Mouse (Mus musculus): ENCODE results near the gene H2-Ab1. TPM values are rescaled to one million over a fixed set of nuclear protein-coding genes. Genes with fewer than 3 reads are reported as not detected.

The H2-Ab1 gene
- polyA plus RNA-seq, 1 experiment: not detected

GRCm38 (mm10) chr17:34285371-34285770 is 27.9 kb downstream of the H2-Ab1 start:
- Histone ChIP-seq H3ac (ENCODE audit: control insufficient read depth, insufficient read length) (no peak overlapping the region), H3K4me2 (ENCODE audit: low read depth) (no peak overlapping the region), H3K27me3 (ENCODE audit: control insufficient read depth, insufficient read depth, insufficient read length) (no peaks in the 10 kb centered on the region), H3K36me3 (ENCODE audit: control insufficient read depth, insufficient read depth) (no peaks in the 10 kb centered on the region), H3K79me2 (ENCODE audit: control insufficient read depth, insufficient read depth) (no peaks in the 10 kb centered on the region), H3K4me3 (no peak overlapping the region)
- TF ChIP-seq POLR2A (IDR thresholded peaks at IDR 0.05; ENCODE audit: insufficient read length, low read depth) (no peak), TCF3 (IDR thresholded peaks at IDR 0.05; ENCODE audit: insufficient read length, low read depth) (no peak), SRF (IDR thresholded peaks at IDR 0.05; ENCODE audit: control insufficient read depth, insufficient read length, low read depth) (no peak), E2F4 (IDR thresholded peaks at IDR 0.05; ENCODE audit: insufficient read depth) (no peak)

GRCm38 (mm10) chr17:34285848-34286247 is 28.4 kb downstream of the H2-Ab1 start:
- Histone ChIP-seq H3K79me2 (ENCODE audit: control insufficient read depth, insufficient read depth) (no peaks in the 10 kb centered on the region), H3K36me3 (ENCODE audit: control insufficient read depth, insufficient read depth) (no peaks in the 10 kb centered on the region)
- no peak for TF ChIP-seq MAX (IDR thresholded peaks at IDR 0.05; ENCODE audit: low read depth)
- TF ChIP-seq MYOG (IDR thresholded peaks at IDR 0.05; ENCODE audit: control insufficient read depth in 1 of 3, insufficient read depth in 1 of 3, insufficient read length in 2 of 3, low read depth in 2 of 3): no peak
- TF ChIP-seq USF1 (IDR thresholded peaks at IDR 0.05; ENCODE audit: low read depth): no peak
- no peak for TF ChIP-seq CEBPB (IDR thresholded peaks at IDR 0.05; ENCODE audit: insufficient read depth, poor library complexity, severe bottlenecking)
- TF ChIP-seq E2F4 (IDR thresholded peaks at IDR 0.05; ENCODE audit: insufficient read depth): no peak
- no peak for TF ChIP-seq REST (IDR thresholded peaks at IDR 0.05; ENCODE audit: insufficient read depth, insufficient read length)
- TF ChIP-seq SRF (IDR thresholded peaks at IDR 0.05; ENCODE audit: control insufficient read depth, insufficient read length, low read depth): no peak
- TF ChIP-seq POLR2AphosphoS2 (IDR thresholded peaks at IDR 0.05; ENCODE audit: insufficient read length, low read depth): no peak
- TF ChIP-seq POLR2A (IDR thresholded peaks at IDR 0.05; ENCODE audit: insufficient read length, low read depth): no peak
- TF ChIP-seq TCF12 (IDR thresholded peaks at IDR 0.05; ENCODE audit: insufficient read depth, poor library complexity, severe bottlenecking): no peak
- no peak for TF ChIP-seq TCF3 (IDR thresholded peaks at IDR 0.05; ENCODE audit: insufficient read length, low read depth)

GRCm38 (mm10) chr17:34286501-34286900 is 29.0 kb downstream of the H2-Ab1 start:
- no peak for TF ChIP-seq MYOD1 (IDR thresholded peaks at IDR 0.05; ENCODE audit: control insufficient read depth in 1 of 3, insufficient read length in 2 of 3, low read depth in 2 of 3)
- no peak for TF ChIP-seq POLR2A (IDR thresholded peaks at IDR 0.05; ENCODE audit: insufficient read length, low read depth)
- no peak for TF ChIP-seq MYOG (IDR thresholded peaks at IDR 0.05; ENCODE audit: control insufficient read depth in 1 of 3, insufficient read depth in 1 of 3, insufficient read length in 2 of 3, low read depth in 2 of 3)
- no peak for TF ChIP-seq USF1 (IDR thresholded peaks at IDR 0.05; ENCODE audit: low read depth)
- no peak for TF ChIP-seq E2F4 (IDR thresholded peaks at IDR 0.05; ENCODE audit: insufficient read depth)
- no peak for TF ChIP-seq REST (IDR thresholded peaks at IDR 0.05; ENCODE audit: insufficient read depth, insufficient read length)
- TF ChIP-seq TCF12 (IDR thresholded peaks at IDR 0.05; ENCODE audit: insufficient read depth, poor library complexity, severe bottlenecking): no peak
- TF ChIP-seq SRF (IDR thresholded peaks at IDR 0.05; ENCODE audit: control insufficient read depth, insufficient read length, low read depth): no peak
- no peak for TF ChIP-seq TCF3 (IDR thresholded peaks at IDR 0.05; ENCODE audit: insufficient read length, low read depth)
- H3K79me2 ChIP-seq (ENCODE audit: control insufficient read depth, insufficient read depth): no peaks in the 10 kb centered on the region
- H3K4me3 ChIP-seq: no peak overlapping the region
- no peak overlapping the region for H3K4me2 ChIP-seq (ENCODE audit: low read depth)
- H3K36me3 ChIP-seq (ENCODE audit: control insufficient read depth, insufficient read depth): no peaks in the 10 kb centered on the region
- no peak overlapping the region for H3ac ChIP-seq (ENCODE audit: control insufficient read depth, insufficient read length)
- H3K27me3 ChIP-seq (ENCODE audit: control insufficient read depth, insufficient read depth, insufficient read length): no peaks in the 10 kb centered on the region

More at GRCm38 (mm10) chr17:34285848-34286247, 28.4 kb downstream of the H2-Ab1 start:
- H3ac ChIP-seq (ENCODE audit: control insufficient read depth, insufficient read length): no peak overlapping the region
- H3K4me2 ChIP-seq (ENCODE audit: low read depth): no peak overlapping the region
- H3K27me3 ChIP-seq (ENCODE audit: control insufficient read depth, insufficient read depth, insufficient read length): no peaks in the 10 kb centered on the region
- no peak overlapping the region for H3K4me3 ChIP-seq

GRCm38 (mm10) chr17:34286999-34287398 is 29.5 kb downstream of the H2-Ab1 start:
- H3K4me2 ChIP-seq (ENCODE audit: low read depth): no peak overlapping the region
- H3K79me2 ChIP-seq (ENCODE audit: control insufficient read depth, insufficient read depth): no peaks in the 10 kb centered on the region
- no peaks in the 10 kb centered on the region for H3K36me3 ChIP-seq (ENCODE audit: control insufficient read depth, insufficient read depth)
- no peak overlapping the region for H3ac ChIP-seq (ENCODE audit: control insufficient read depth, insufficient read length)
- H3K4me3 ChIP-seq: no peak overlapping the region
- TF ChIP-seq MYOD1 (IDR thresholded peaks at IDR 0.05; ENCODE audit: control insufficient read depth in 1 of 3, insufficient read length in 2 of 3, low read depth in 2 of 3) (no peak), MYOG (IDR thresholded peaks at IDR 0.05; ENCODE audit: control insufficient read depth in 1 of 3, insufficient read depth in 1 of 3, insufficient read length in 2 of 3, low read depth in 2 of 3) (no peak)
- no peaks in the 10 kb centered on the region for H3K27me3 ChIP-seq (ENCODE audit: control insufficient read depth, insufficient read depth, insufficient read length)

- no peaks in the 10 kb centered on the region for H3K36me3 ChIP-seq (ENCODE audit: control insufficient read depth, insufficient read depth)
- no peak within 1 kb of the TSS for H3K4me2 ChIP-seq (ENCODE audit: low read depth)
- TF ChIP-seq MYOD1 (IDR thresholded peaks at IDR 0.05; ENCODE audit: control insufficient read depth in 1 of 3, insufficient read length in 2 of 3, low read depth in 2 of 3) (no peak), TCF3 (IDR thresholded peaks at IDR 0.05; ENCODE audit: insufficient read length, low read depth) (no peak), POLR2AphosphoS2 (IDR thresholded peaks at IDR 0.05; ENCODE audit: insufficient read length, low read depth) (no peak), E2F4 (IDR thresholded peaks at IDR 0.05; ENCODE audit: insufficient read depth) (no peak), REST (IDR thresholded peaks at IDR 0.05; ENCODE audit: insufficient read depth, insufficient read length) (no peak), SRF (IDR thresholded peaks at IDR 0.05; ENCODE audit: control insufficient read depth, insufficient read length, low read depth) (no peak), CEBPB (IDR thresholded peaks at IDR 0.05; ENCODE audit: insufficient read depth, poor library complexity, severe bottlenecking) (no peak), POLR2A (IDR thresholded peaks at IDR 0.05; ENCODE audit: insufficient read length, low read depth) (no peak), MYOG (IDR thresholded peaks at IDR 0.05; ENCODE audit: control insufficient read depth in 1 of 3, insufficient read depth in 1 of 3, insufficient read length in 2 of 3, low read depth in 2 of 3) (no peak), USF1 (IDR thresholded peaks at IDR 0.05; ENCODE audit: low read depth) (no peak), TCF12 (IDR thresholded peaks at IDR 0.05; ENCODE audit: insufficient read depth, poor library complexity, severe bottlenecking) (no peak), MAX (IDR thresholded peaks at IDR 0.05; ENCODE audit: low read depth) (no peak)
Measured at GRCm38 (mm10) chr17:34287648-34288047, 30.2 kb downstream of the H2-Ab1 start, which contains the start of gene H2-Aa. H2-Aa (minus strand) TSS chr17:34287823.

More at GRCm38 (mm10) chr17:34287648-34288047, 30.2 kb downstream of the H2-Ab1 start, which contains the start of gene H2-Aa:
- H3K4me3 ChIP-seq: no peak within 1 kb of the TSS
- no peak within 1 kb of the TSS for H3ac ChIP-seq (ENCODE audit: control insufficient read depth, insufficient read length)
- no peaks in the 10 kb centered on the region for H3K79me2 ChIP-seq (ENCODE audit: control insufficient read depth, insufficient read depth)
- no peaks in the 10 kb centered on the region for H3K27me3 ChIP-seq (ENCODE audit: control insufficient read depth, insufficient read depth, insufficient read length)

Measured in myocyte (in vitro differentiated cells).